Mouse (Mus musculus) right cerebral cortex, postnatal 4 days (tissue): ENCODE measurements around the gene Mael.

Experiments
- DNase-seq: peaks from one replicate; pipeline ENCODE4 v3.0.0-alpha.2; 2022

Gene Mael

GRCm38 (mm10) chr1:166152034-166152433, 86.5 kb downstream of the Mael start:
- no peak for DNase-seq

DNA sequence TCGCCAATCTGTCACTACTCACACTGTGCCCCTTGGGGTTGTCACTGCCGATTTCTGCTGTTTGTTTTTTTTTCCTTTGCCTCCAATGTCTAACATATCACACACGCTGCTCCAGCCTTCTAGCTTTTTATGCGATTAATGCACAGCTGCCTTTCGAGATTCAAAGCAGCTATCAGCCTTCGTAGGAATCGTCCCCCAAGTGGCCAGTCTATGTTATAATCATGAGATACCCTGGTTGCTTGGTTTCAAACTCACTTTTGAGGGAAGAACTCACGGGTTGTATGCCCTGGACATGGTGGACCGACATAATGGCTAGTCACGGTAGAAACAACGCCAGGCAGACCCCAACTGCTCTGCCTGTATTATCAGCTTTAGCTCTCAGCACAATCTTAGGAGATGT, 87.2 kb downstream of the Mael start:
- no peak for DNase-seq
